Mouse (Mus musculus) hindbrain, embryonic 10.5 days (tissue): ENCODE measurements at regions not wholly inside any gene's neighbourhood (a gene's known extent, or its start where the extent isn't known, plus 50 kb on each side); places are given as distances from the start of the nearest gene placed in this dataset.

ENCODE experiments used
- DNase-seq: peaks from one replicate; pipeline ENCODE4 v3.0.0-alpha.2; 2017; ENCODE audit warnings: low spot score
- H3K27ac ChIP-seq: fragments of 300-500 bp; sonication (generic); 2 replicates; pipeline ENCODE4 v1.5.1; 2016; ENCODE audit warnings: mild to moderate bottlenecking, moderate library complexity
- H3K27me3 ChIP-seq: fragments of 300-500 bp; sonication (generic); 2 replicates; pipeline ENCODE4 v1.6.1; 2016; ENCODE audit warnings: mild to moderate bottlenecking; ENCODE audit not compliant: poor library complexity, insufficient read depth, severe bottlenecking
- H3K36me3 ChIP-seq: fragments of 300-500 bp; sonication (generic); 2 replicates; pipeline ENCODE4 v1.6.1; 2016; ENCODE audit warnings: mild to moderate bottlenecking, moderate library complexity
- H3K4me1 ChIP-seq: fragments of 300-500 bp; sonication (generic); replicated peaks from 2 replicates; pipeline ENCODE4 v1.6.1; 2016; ENCODE audit warnings: mild to moderate bottlenecking
- H3K4me3 ChIP-seq: fragments of 300-500 bp; sonication (generic); 2 replicates; pipeline ENCODE4 v1.5.1; 2016; ENCODE audit warnings: mild to moderate bottlenecking, moderate library complexity
- H3K9me3 ChIP-seq: fragments of 300-500 bp; sonication (generic); 2 replicates; pipeline ENCODE4 v1.6.1; 2016; ENCODE audit warnings: mild to moderate bottlenecking, moderate library complexity
- WGBS: fragments of 180-500 bp; shearing (Covaris S2); methylation state at CpG from one replicate; pipeline ENCODE4 v1.1.7; 2016; 5-methylcytosine and 5-hydroxymethylcytosine counted together

DNA sequence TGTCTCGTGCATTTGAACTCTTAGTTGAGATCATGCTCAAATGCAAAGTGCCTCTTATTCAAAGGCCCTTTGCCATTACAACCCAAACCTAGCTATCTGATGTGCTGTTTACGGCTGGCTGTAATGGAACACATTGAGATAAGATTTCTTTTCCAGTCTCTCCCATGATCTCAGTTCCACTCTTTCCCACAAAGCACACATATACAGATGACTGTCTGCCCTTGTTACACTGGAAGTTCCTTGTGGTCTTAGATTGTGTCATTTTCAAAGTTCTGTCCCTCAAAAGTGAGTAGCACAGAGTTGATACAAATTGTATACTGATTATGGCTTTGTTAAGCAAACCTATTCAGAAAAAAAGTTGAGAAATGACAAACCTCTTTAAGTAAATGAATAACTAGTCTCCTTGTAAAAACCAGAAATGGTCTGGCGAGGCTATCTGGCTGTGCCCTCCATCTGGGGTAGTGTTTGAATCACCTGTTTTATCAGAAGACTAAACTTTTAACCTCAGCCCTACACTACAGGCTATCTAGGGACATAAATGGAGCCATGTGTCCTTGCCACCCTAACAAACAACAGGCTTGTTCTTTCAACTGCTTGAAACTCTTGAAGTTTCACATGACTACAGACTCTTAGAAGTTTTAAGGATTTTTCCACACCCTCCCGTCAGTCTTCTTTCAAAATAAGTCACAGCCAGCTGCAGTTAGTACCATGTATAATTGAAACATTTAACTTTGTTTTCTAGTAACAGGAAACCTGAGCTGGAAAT is 384.0 kb downstream of the Atp6ap1l start:
- no peaks in the 10 kb centered on the region for H3K36me3 ChIP-seq
- H3K27me3 ChIP-seq, result no peaks in the 10 kb centered on the region
- WGBS, result 78% methylated on average over 4 of the region's 4 CpGs
- H3K4me3 ChIP-seq, result no peak overlapping the region
- H3K4me1 ChIP-seq, result no peaks in the 10 kb centered on the region
- no peak overlapping the region for H3K27ac ChIP-seq
- DNase-seq, result no peak
- no peaks in the 10 kb centered on the region for H3K9me3 ChIP-seq

- no peaks in the 10 kb centered on the region for H3K9me3 ChIP-seq
- WGBS, result 80% methylated on average over 3 of the region's 3 CpGs
- H3K36me3 ChIP-seq, result no peaks in the 10 kb centered on the region
- H3K4me3 ChIP-seq, result no peak overlapping the region
- H3K27ac ChIP-seq, result 0 out of 2 replicates have a peak overlapping the region, but pooled peaks have one; percentile 5
- no peaks in the 10 kb centered on the region for H3K27me3 ChIP-seq
- no peaks in the 10 kb centered on the region; the same call in 1 of the 2 replicates for H3K4me1 ChIP-seq
- DNase-seq, result no peak
Observed at GRCm38 (mm10) chr13:90515773-90516503, 389.2 kb downstream of the Atp6ap1l start.

- 75% methylated on average over 4 of the region's 4 CpGs for WGBS
- no peak overlapping the region for H3K27ac ChIP-seq
- H3K4me1 ChIP-seq, result no peaks in the 10 kb centered on the region; the same call in 1 of the 2 replicates
- no peak overlapping the region for H3K4me3 ChIP-seq
- no peaks in the 10 kb centered on the region for H3K9me3 ChIP-seq
- no peaks in the 10 kb centered on the region for H3K27me3 ChIP-seq
- no peak for DNase-seq
- H3K36me3 ChIP-seq, result no peaks in the 10 kb centered on the region
Observed at GRCm38 (mm10) chr13:90513867-90514266, 391.3 kb downstream of the Atp6ap1l start.

DNA sequence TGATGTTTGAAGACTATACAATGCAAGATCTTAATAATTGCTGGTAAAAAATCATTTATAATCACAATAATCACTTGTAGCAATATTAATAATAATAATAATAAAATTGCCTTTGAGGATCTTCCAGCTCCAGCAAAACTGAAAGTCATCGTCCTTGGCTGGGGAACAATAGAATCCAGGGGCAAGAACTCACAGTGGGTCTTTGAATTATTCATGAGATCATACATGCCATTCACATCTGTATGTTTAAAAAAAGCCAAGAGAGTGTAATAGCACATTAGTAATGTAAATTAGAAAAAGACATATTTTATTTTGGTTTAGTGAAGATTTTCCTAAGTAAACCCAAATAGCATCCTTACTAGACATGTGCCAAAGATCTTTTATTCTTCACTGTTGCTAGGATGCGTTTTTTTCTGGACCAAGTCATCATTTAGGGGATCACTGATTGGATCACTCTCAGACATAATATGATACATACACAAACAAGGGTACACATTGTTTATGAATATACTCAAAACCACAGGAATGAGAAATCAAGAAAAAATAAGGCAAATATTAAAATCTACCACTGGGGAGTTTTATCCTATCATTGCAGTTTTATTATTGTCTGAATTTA is 392.3 kb downstream of the Atp6ap1l start:
- DNase-seq, result no peak
- H3K27ac ChIP-seq, result no peak overlapping the region
- H3K4me1 ChIP-seq, result no peaks in the 10 kb centered on the region; the same call in 1 of the 2 replicates
- H3K9me3 ChIP-seq, result no peaks in the 10 kb centered on the region
- H3K36me3 ChIP-seq, result no peaks in the 10 kb centered on the region
- H3K27me3 ChIP-seq, result no peaks in the 10 kb centered on the region
- H3K4me3 ChIP-seq, result no peak overlapping the region
- 56% methylated on average over 2 of the region's 2 CpGs for whole genome bisulfite sequencing

GRCm38 (mm10) chr13:90510479-90510878 is 394.7 kb downstream of the Atp6ap1l start:
- no peak for DNase-seq
- Histone ChIP-seq H3K27ac (no peak overlapping the region), H3K4me1 (no peaks in the 10 kb centered on the region; the same call in 1 of the 2 replicates), H3K27me3 (no peaks in the 10 kb centered on the region), H3K36me3 (no peaks in the 10 kb centered on the region), H3K9me3 (no peaks in the 10 kb centered on the region), H3K4me3 (no peak overlapping the region)
- WGBS, result 88% methylated on average over 6 of the region's 6 CpGs

DNA sequence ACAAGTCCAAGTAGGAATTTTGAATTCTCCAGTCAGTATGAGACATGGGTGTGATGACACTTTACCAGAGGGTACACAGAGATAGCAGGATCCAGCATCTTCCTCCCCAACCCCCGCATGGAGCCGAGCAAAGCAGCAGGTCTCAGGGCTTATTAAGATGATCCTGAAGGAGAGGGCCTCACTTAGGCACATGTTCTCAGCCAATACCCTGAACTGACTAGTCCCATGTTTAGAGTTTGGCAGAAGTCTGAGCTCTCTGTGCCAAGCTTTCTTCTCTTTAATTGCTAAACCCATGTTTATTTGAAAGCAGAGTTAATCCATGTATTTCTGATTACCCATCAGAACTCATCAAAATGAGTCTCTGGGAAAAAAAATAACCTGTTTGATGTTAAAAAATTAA is 402.0 kb downstream of the Atp6ap1l start:
- 82% methylated on average over 2 of the region's 2 CpGs for WGBS
- 0 out of 2 replicates have a peak, but pooled peaks cover 4% of the 10 kb centered on the region for H3K4me1 ChIP-seq
- no peak overlapping the region for H3K27ac ChIP-seq
- DNase-seq, result no peak
- no peaks in the 10 kb centered on the region for H3K36me3 ChIP-seq
- no peaks in the 10 kb centered on the region for H3K27me3 ChIP-seq
- no peak overlapping the region for H3K4me3 ChIP-seq
- no peaks in the 10 kb centered on the region for H3K9me3 ChIP-seq

DNA sequence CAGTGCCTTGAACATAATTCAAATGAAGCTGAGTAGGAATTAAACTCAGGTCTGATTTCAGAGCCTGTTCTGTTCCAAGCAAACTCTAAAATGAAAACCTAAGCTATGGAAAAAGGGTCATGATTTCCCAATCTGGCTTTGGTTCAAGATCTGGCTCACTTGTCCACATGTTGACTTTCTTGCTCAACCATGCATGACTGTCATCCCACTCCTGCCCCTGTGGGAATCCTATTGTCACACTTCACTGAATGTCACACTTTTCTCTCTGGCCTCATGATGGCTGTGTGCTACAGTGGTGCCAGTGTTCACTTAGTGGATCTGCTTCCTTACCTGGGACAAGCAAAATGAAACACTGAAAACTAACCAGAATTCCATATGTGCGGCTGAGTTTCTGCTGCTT is 403.0 kb downstream of the Atp6ap1l start:
- no peak for DNase-seq
- Histone ChIP-seq H3K4me1 (0 out of 2 replicates have a peak, but pooled peaks cover 4% of the 10 kb centered on the region), H3K27me3 (no peaks in the 10 kb centered on the region), H3K9me3 (no peaks in the 10 kb centered on the region), H3K36me3 (no peaks in the 10 kb centered on the region), H3K27ac (no peak overlapping the region), H3K4me3 (no peak overlapping the region)
- 89% methylated on average over 1 of the region's 1 CpGs for WGBS

- H3K36me3 ChIP-seq, result no peaks in the 10 kb centered on the region
- H3K27me3 ChIP-seq, result no peaks in the 10 kb centered on the region
- H3K9me3 ChIP-seq, result no peaks in the 10 kb centered on the region
- 87% methylated on average over 3 of the region's 3 CpGs for WGBS
- H3K4me3 ChIP-seq, result no peak overlapping the region
- no peak overlapping the region for H3K27ac ChIP-seq
- DNase-seq, result no peak
- 0 out of 2 replicates have a peak, but pooled peaks cover 4% of the 10 kb centered on the region for H3K4me1 ChIP-seq
Observed at GRCm38 (mm10) chr13:90498978-90499377, 406.2 kb downstream of the Atp6ap1l start.

- 72% methylated on average over 2 of the region's 2 CpGs for WGBS
- 0 out of 2 replicates have a peak, but pooled peaks cover 4% of the 10 kb centered on the region for H3K4me1 ChIP-seq
- no peak overlapping the region for H3K27ac ChIP-seq
- H3K4me3 ChIP-seq, result no peak overlapping the region
- no peaks in the 10 kb centered on the region for H3K9me3 ChIP-seq
- H3K27me3 ChIP-seq, result no peaks in the 10 kb centered on the region
- H3K36me3 ChIP-seq, result no peaks in the 10 kb centered on the region
- DNase-seq, result no peak
Observed at GRCm38 (mm10) chr13:90497573-90497972, 407.6 kb downstream of the Atp6ap1l start.

GRCm38 (mm10) chr13:90493696-90494095 is 404.3 kb upstream of the Xrcc4 start:
- DNase-seq, result no peak
- WGBS, result 67% methylated on average over 1 of the region's 1 CpGs
- Histone ChIP-seq H3K9me3 (no peaks in the 10 kb centered on the region), H3K27me3 (no peaks in the 10 kb centered on the region), H3K27ac (no peak overlapping the region), H3K4me1 (0 out of 2 replicates have a peak, but pooled peaks cover 3% of the 10 kb centered on the region), H3K4me3 (no peak overlapping the region), H3K36me3 (no peaks in the 10 kb centered on the region)

- no peak for DNase-seq
- Histone ChIP-seq H3K27me3 (no peaks in the 10 kb centered on the region), H3K27ac (no peak overlapping the region), H3K9me3 (no peaks in the 10 kb centered on the region), H3K4me1 (0 out of 2 replicates have a peak, but pooled peaks cover 3% of the 10 kb centered on the region), H3K36me3 (no peaks in the 10 kb centered on the region), H3K4me3 (no peak overlapping the region)
- WGBS, result 59% methylated on average over 8 of the region's 8 CpGs
Observed at GRCm38 (mm10) chr13:90490991-90491951, 401.9 kb upstream of the Xrcc4 start.

DNA sequence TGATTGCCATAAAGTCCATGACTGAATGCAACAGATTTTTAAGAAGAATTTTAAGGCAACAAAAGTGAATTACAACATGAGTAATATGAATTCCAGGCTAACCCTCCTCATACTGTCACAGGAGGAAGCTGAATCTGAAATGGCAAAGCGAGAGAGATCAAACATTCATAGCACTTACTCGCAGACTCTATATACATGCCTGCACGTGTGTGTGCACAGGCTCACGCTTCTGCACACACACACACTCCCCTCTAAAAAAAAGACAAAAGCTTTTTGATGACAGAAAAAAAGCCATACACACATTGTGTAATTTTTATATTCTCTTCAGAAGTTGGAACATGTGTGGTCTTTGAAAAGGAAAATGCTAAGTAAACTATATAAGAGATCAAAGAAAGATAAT is 391.1 kb upstream of the Xrcc4 start:
- 92% methylated on average over 4 of the region's 4 CpGs for WGBS
- H3K27me3 ChIP-seq, result no peaks in the 10 kb centered on the region

More for the DNA sequence above, 391.1 kb upstream of the Xrcc4 start:
- no peaks in the 10 kb centered on the region for H3K36me3 ChIP-seq
- no peak for DNase-seq
- H3K4me1 ChIP-seq, result no peaks in the 10 kb centered on the region
- no peak overlapping the region for H3K27ac ChIP-seq
- H3K9me3 ChIP-seq, result no peaks in the 10 kb centered on the region
- no peak overlapping the region for H3K4me3 ChIP-seq
